20 mouse cellular contexts compared by ENCODE assay signal in genomic region chr2:103615028-103615427, GRCm38 (mm10). TPM values are rescaled to one million over a fixed set of nuclear protein-coding genes. Genes with fewer than 3 reads are reported as not detected.
DNase-seq lines count a peak whose midpoint lies in the region; ATAC-seq and TF ChIP-seq lines count a peak whose summit lies in the region.
"Had no signal": no experiment of that assay in that cellular context is flagged by ENCODE, and none has a peak within 500 bp of the region (broad histone marks: within the 10 kb centered on the region; RNA-seq: fewer than 3 reads in every experiment).

No protein-coding gene starts in this region.

- H3K4me2 ChIP-seq in hindbrain, postnatal 0 days (ENCODE audit: low read depth, low read length): no peak overlapping the region
- H3K4me2 ChIP-seq: embryonic facial prominence, embryonic 15.5 days; heart, embryonic 12.5 days; hindbrain, embryonic 12.5 days had no signal

- H3K9me3 ChIP-seq in hindbrain, postnatal 0 days (ENCODE audit: low read length): no peaks in the 10 kb centered on the region
- H3K9me3 ChIP-seq: embryonic facial prominence, embryonic 15.5 days; forebrain, embryonic 10.5 days; heart, embryonic 12.5 days; hindbrain, embryonic 12.5 days had no signal

- 0 out of 2 replicates have a peak overlapping the region, but pooled peaks have one; percentile 20 for H3K27ac ChIP-seq in thymus, adult 2 months (ENCODE audit: control insufficient read depth, insufficient read depth, low read length)
- H3K27ac ChIP-seq in hindbrain, postnatal 0 days: no peak overlapping the region
- H3K27ac ChIP-seq: embryonic facial prominence, embryonic 15.5 days; forebrain, embryonic 10.5 days; hindbrain, embryonic 12.5 days had no signal

- intact Hi-C loops in left cerebral cortex, postnatal 25 days (cut with DNase I): no loop called here

- no peak for TF ChIP-seq CTCF in thymus, adult 2 months (IDR thresholded peaks at IDR 0.05; ENCODE audit: borderline replicate concordance, control insufficient read depth, extremely low read depth, insufficient read depth, low read length, poor library complexity)
- no peak for TF ChIP-seq CTCF in hindbrain, postnatal 0 days (IDR thresholded peaks at IDR 0.05; ENCODE audit: low read depth)

- WGBS in thymus, adult 2 months: 40% methylated on average over 5 of the region's 5 CpGs
- WGBS in hindbrain, postnatal 0 days: 91% methylated on average over 5 of the region's 5 CpGs

- DNase-seq in thymus, adult 2 months: no peak
- DNase-seq in thymus, postnatal 0 days (ENCODE audit: low spot score): no peak
- no peak for DNase-seq in left cerebral cortex, postnatal 25 days (ENCODE audit: low spot score in 2 of 2)
- DNase-seq in hindbrain, postnatal 0 days (ENCODE audit: low spot score): no peak
- no peak for DNase-seq in right cerebral cortex, postnatal 25 days
- DNase-seq: adrenal gland, adult 2 months; adrenal gland, postnatal 25 days; cerebellum, adult 2 months; cerebellum, postnatal 10 days; embryo, embryonic 11 days; heart, postnatal 36 days had no signal

- H3K4me3 ChIP-seq in thymus, adult 2 months (ENCODE audit: control insufficient read depth, insufficient read depth, low read length): no peak overlapping the region
- no peak overlapping the region for H3K4me3 ChIP-seq in hindbrain, postnatal 0 days (ENCODE audit: low read length)
- H3K4me3 ChIP-seq: embryonic facial prominence, embryonic 15.5 days; erythroblast, embryonic 14.5 days; forebrain, embryonic 10.5 days; heart, embryonic 12.5 days; hindbrain, embryonic 12.5 days had no signal

- H3K4me1 ChIP-seq in thymus, adult 2 months (replicated peaks; ENCODE audit: control insufficient read depth, insufficient read depth, low read length): peaks cover 11% of the 10 kb centered on the region
- H3K4me1 ChIP-seq in hindbrain, postnatal 0 days (ENCODE audit: insufficient read depth, low read length): peaks cover 12% of the 10 kb centered on the region

- H3K36me3 ChIP-seq in thymus, adult 2 months (ENCODE audit: control insufficient read depth, insufficient read depth, low read length): no peaks in the 10 kb centered on the region
- H3K36me3 ChIP-seq in hindbrain, postnatal 0 days (ENCODE audit: insufficient read depth, low read length): no peaks in the 10 kb centered on the region
- H3K36me3 ChIP-seq: embryonic facial prominence, embryonic 15.5 days; forebrain, embryonic 10.5 days; heart, embryonic 12.5 days; hindbrain, embryonic 12.5 days had no signal

- ATAC-seq in hematopoietic stem cell, adult 5-6 weeks (replicated peaks in 1 of 2; ENCODE audit: insufficient read depth in 1 of 2, low FRiP score in 2 of 2, low TSS enrichment in 1 of 2, low read depth in 1 of 2, poor library complexity in 2 of 2, severe bottlenecking in 2 of 2): peak; percentile 49 to 53; a peak in 2 of 4 replicates
- ATAC-seq in neutrophil, adult 5-6 weeks (ENCODE audit: extremely low read depth, insufficient number of reproducible peaks, low FRiP score, poor library complexity, severe bottlenecking): peak; percentile 61; the same call in 1 of the 2 replicates
- no peak for ATAC-seq in hindbrain, postnatal 0 days
- ATAC-seq: forebrain, embryonic 14.5 days; hindbrain, embryonic 16.5 days had no signal

- no peaks in the 10 kb centered on the region for H3K27me3 ChIP-seq in thymus, adult 2 months (ENCODE audit: control insufficient read depth, insufficient read depth, low read length)
- H3K27me3 ChIP-seq in hindbrain, postnatal 0 days (ENCODE audit: insufficient read depth, low read length): no peaks in the 10 kb centered on the region
- H3K27me3 ChIP-seq: embryonic facial prominence, embryonic 15.5 days; heart, embryonic 12.5 days; hindbrain, embryonic 12.5 days had no signal

- no peak for TF ChIP-seq POLR2A in thymus, adult 2 months (IDR thresholded peaks at IDR 0.05; ENCODE audit: control insufficient read depth, extremely low read depth, insufficient read depth, low read length, poor library complexity)

- H3K9ac ChIP-seq in hindbrain, postnatal 0 days (replicated peaks; ENCODE audit: low read length): no peak overlapping the region
- H3K9ac ChIP-seq: embryonic facial prominence, embryonic 15.5 days; heart, embryonic 12.5 days; hindbrain, embryonic 12.5 days had no signal

RNA-seq across cellular contexts. Expression of gene Abtb2, which starts 48.9 kb away (rescaled TPM):
- 110 and 120 TPM in 2 replicates for polyA plus RNA-seq in thymus, adult 2 months (2012; rRNA removed)
- 37.2 and 37.4 TPM in 2 replicates for polyA plus RNA-seq in thymus, postnatal 0 days (2015; fragmentation: Nextera tagmentation; extraction: Ambion mirVana)
- total RNA-seq in hematopoietic stem cell, adult 5-6 weeks (2017): 2.5 and 4.1 TPM in 2 replicates
- total RNA-seq in neutrophil, adult 5-6 weeks (2017): 27.9 and 31.3 TPM in 2 replicates
- 10 to 100 TPM in 1 of 2 experiments, 1 to 10 TPM in 1; 9.8 to 11.4 TPM for total RNA-seq in left cerebral cortex, postnatal 25 days (2021)
- 42.9 and 45.9 TPM in 2 replicates for total RNA-seq in hindbrain, postnatal 0 days (2014; rRNA removed)
- 11.7 and 11.8 TPM in 2 replicates for polyA plus RNA-seq in hindbrain, postnatal 0 days (2015; fragmentation: Nextera tagmentation; extraction: Ambion mirVana)
